ENCODE assay signal across 16 mouse cellular contexts in the genomic region with DNA sequence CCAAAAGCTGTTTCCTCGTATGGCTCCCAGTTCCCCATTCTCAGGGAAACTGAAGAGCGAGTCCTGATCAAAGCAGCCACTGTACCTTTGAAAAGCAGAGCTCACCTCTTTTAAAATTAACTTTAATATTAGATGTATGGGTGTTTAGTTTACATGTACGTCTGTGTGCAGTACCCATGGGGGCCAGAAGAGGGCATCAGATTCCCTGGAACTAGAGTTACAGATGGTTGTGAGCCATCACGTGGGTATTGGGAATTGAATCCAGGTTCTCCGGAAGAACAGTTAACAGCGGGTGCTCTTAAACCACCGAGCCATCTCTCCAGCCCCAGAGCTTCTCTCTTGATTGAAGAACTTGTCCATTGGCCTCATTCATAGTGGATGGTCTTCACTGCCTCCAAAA.
A peak's percentile ranks its signal among the peaks of the same experiment; 100 is the strongest.
DNase-seq lines count a peak whose midpoint lies in the region; ATAC-seq and TF ChIP-seq lines count a peak whose summit lies in the region.
"Had no signal": no experiment of that assay in that cellular context is flagged by ENCODE, and none has a peak within 500 bp of the region (broad histone marks: within the 10 kb centered on the region; RNA-seq: fewer than 3 reads in every experiment).

No protein-coding gene starts in this region.

- no peak for TF ChIP-seq EP300 in liver, postnatal 0 days (IDR thresholded peaks at IDR 0.05; ENCODE audit: low read depth)

- TF ChIP-seq CTCF in liver, postnatal 0 days (IDR thresholded peaks at IDR 0.05; ENCODE audit: low read depth), result peak; percentile 29

- H3K9ac ChIP-seq in heart, embryonic 11.5 days (ENCODE audit: low read depth, low read length), result no peak overlapping the region
- no peak overlapping the region for H3K9ac ChIP-seq in liver, postnatal 0 days (replicated peaks)
- H3K9ac ChIP-seq: embryonic facial prominence, embryonic 12.5 days; forebrain, embryonic 12.5 days; heart, embryonic 12.5 days; hindbrain, embryonic 12.5 days had no signal

- peak; percentile 64 for DNase-seq in heart, adult 11 months
- DNase-seq in liver, postnatal 0 days, result no peak
- DNase-seq in liver, result no peak
- peak; percentile 77 for DNase-seq in ES-CJ7 (ENCODE audit: low read depth, low spot score)
- DNase-seq in limb, embryonic 10.5 days (ENCODE audit: low spot score), result peak; percentile 36
- DNase-seq in right cerebral cortex, postnatal 14 days, result no peak
- DNase-seq: adrenal gland, postnatal 36 days; cerebellum, adult 8-10 months; midbrain, embryonic 14.5 days; thymus, adult 2 months had no signal

- no peaks in the 10 kb centered on the region for H3K27me3 ChIP-seq in heart, embryonic 11.5 days (ENCODE audit: control insufficient read depth, insufficient read depth, low read length)
- no peaks in the 10 kb centered on the region for H3K27me3 ChIP-seq in liver, postnatal 0 days (ENCODE audit: insufficient read depth, low read length)
- no peaks in the 10 kb centered on the region for H3K27me3 ChIP-seq in limb, embryonic 10.5 days (ENCODE audit: low read depth, poor library complexity, severe bottlenecking)
- H3K27me3 ChIP-seq: embryonic facial prominence, embryonic 12.5 days; forebrain, embryonic 12.5 days; heart, embryonic 12.5 days; hindbrain, embryonic 12.5 days had no signal

- no peaks in the 10 kb centered on the region for H3K9me3 ChIP-seq in heart, embryonic 11.5 days (replicated peaks; ENCODE audit: control insufficient read depth, low read length)
- H3K9me3 ChIP-seq in liver, postnatal 0 days (ENCODE audit: low read length), result no peaks in the 10 kb centered on the region
- H3K9me3 ChIP-seq in limb, embryonic 10.5 days (replicated peaks), result no peaks in the 10 kb centered on the region
- H3K9me3 ChIP-seq: embryonic facial prominence, embryonic 12.5 days; hindbrain, embryonic 12.5 days had no signal

- WGBS in heart, embryonic 11.5 days (ENCODE audit: insufficient replicate concordance), result 65% methylated on average over 7 of the region's 7 CpGs
- 71% methylated on average over 7 of the region's 7 CpGs for WGBS in liver, postnatal 0 days (ENCODE audit: insufficient replicate concordance)
- 78% methylated on average over 7 of the region's 7 CpGs for WGBS in limb, embryonic 10.5 days

- no peak overlapping the region for H3K4me2 ChIP-seq in heart, embryonic 11.5 days
- H3K4me2 ChIP-seq in liver, postnatal 0 days (ENCODE audit: low read depth, low read length), result no peak overlapping the region
- H3K4me2 ChIP-seq: embryonic facial prominence, embryonic 12.5 days; forebrain, embryonic 12.5 days; heart, embryonic 12.5 days; hindbrain, embryonic 12.5 days had no signal

- H3K4me3 ChIP-seq in heart, embryonic 11.5 days (ENCODE audit: low read depth, low read length), result no peak overlapping the region
- H3K4me3 ChIP-seq in liver, postnatal 0 days (ENCODE audit: low read depth, low read length), result no peak overlapping the region
- no peak overlapping the region for H3K4me3 ChIP-seq in limb, embryonic 10.5 days
- H3K4me3 ChIP-seq: embryonic facial prominence, embryonic 12.5 days; forebrain, embryonic 12.5 days; heart, embryonic 12.5 days; hindbrain, embryonic 12.5 days had no signal

- H3K27ac ChIP-seq in heart, embryonic 11.5 days (ENCODE audit: low read depth, low read length), result no peak overlapping the region
- H3K27ac ChIP-seq in liver, postnatal 0 days (ENCODE audit: low read depth), result no peak overlapping the region
- H3K27ac ChIP-seq in limb, embryonic 10.5 days, result no peak overlapping the region
- H3K27ac ChIP-seq: embryonic facial prominence, embryonic 12.5 days; forebrain, embryonic 12.5 days; hindbrain, embryonic 12.5 days had no signal

- no peaks in the 10 kb centered on the region for H3K36me3 ChIP-seq in heart, embryonic 11.5 days (ENCODE audit: control insufficient read depth, insufficient read depth, low read length)
- H3K36me3 ChIP-seq in liver, postnatal 0 days (replicated peaks; ENCODE audit: insufficient read depth, low read length), result no peaks in the 10 kb centered on the region
- H3K36me3 ChIP-seq in limb, embryonic 10.5 days, result no peaks in the 10 kb centered on the region
- H3K36me3 ChIP-seq: embryonic facial prominence, embryonic 12.5 days; forebrain, embryonic 12.5 days; heart, embryonic 12.5 days; hindbrain, embryonic 12.5 days had no signal

- ATAC-seq in heart, embryonic 11.5 days (replicated peaks; ENCODE audit: insufficient number of reproducible peaks, low FRiP score, low TSS enrichment), result no peak
- ATAC-seq in liver, postnatal 0 days, result no peak
- ATAC-seq: CD4-positive, CD25-positive, alpha-beta regulatory T cell, adult 4 months had no signal

- H3K4me1 ChIP-seq in heart, embryonic 11.5 days (ENCODE audit: control insufficient read depth, insufficient read depth, low read length), result no peaks in the 10 kb centered on the region
- H3K4me1 ChIP-seq in liver, postnatal 0 days (ENCODE audit: insufficient read depth), result no peaks in the 10 kb centered on the region
- H3K4me1 ChIP-seq in limb, embryonic 10.5 days, result no peaks in the 10 kb centered on the region
- H3K4me1 ChIP-seq: embryonic facial prominence, embryonic 12.5 days; forebrain, embryonic 12.5 days; heart, embryonic 12.5 days; hindbrain, embryonic 12.5 days had no signal

Comparison
In these comparisons a context has a peak if more than half of its experiments do, and no peak if none do; other contexts are left out.
1. DNase-seq: peak in heart, adult 11 months (single experiment), ES-CJ7 (single experiment) and limb, embryonic 10.5 days (single experiment); none in liver, postnatal 0 days (single experiment), liver (single experiment) and right cerebral cortex, postnatal 14 days (single experiment).